Mouse (Mus musculus): ENCODE data around the gene BC025920.

DNA sequence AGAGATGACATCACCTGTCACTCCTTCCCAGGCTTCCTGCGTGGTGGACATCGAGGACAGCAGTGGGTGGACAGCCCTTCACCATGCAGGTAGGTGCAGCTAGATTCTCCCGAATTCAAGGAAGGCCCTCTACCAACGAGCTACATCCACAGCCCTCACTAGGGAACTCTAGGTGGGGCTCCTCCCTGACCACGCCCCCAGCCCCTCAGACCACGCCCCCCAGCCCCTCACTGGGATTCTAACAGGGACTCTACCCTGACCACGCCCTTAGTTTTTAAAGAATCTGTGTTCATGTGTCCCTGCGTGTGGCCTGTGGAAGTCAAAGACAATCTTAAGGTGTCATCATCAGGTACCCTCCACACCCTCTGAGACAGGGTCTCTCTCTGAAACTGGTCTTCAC lies 30.3 kb downstream of the BC025920 start:
- TF ChIP-seq CTCF (IDR thresholded peaks at IDR 0.05; ENCODE audit: extremely low read depth, insufficient read depth, low read length) (no peak), POLR2A (IDR thresholded peaks at IDR 0.05; ENCODE audit: extremely low read depth, insufficient read depth, low read length) (no peak)

Data from cortical plate, adult 2 months (tissue).